Mouse (Mus musculus): ENCODE results near the gene Ntn5. TPM values are rescaled to one million over a fixed set of nuclear protein-coding genes. Genes with fewer than 3 reads are reported as not detected.

The Ntn5 gene
- total and polyA plus RNA-seq, 3 experiments: 0.08 to 0.57 TPM; not detected in 1

DNA sequence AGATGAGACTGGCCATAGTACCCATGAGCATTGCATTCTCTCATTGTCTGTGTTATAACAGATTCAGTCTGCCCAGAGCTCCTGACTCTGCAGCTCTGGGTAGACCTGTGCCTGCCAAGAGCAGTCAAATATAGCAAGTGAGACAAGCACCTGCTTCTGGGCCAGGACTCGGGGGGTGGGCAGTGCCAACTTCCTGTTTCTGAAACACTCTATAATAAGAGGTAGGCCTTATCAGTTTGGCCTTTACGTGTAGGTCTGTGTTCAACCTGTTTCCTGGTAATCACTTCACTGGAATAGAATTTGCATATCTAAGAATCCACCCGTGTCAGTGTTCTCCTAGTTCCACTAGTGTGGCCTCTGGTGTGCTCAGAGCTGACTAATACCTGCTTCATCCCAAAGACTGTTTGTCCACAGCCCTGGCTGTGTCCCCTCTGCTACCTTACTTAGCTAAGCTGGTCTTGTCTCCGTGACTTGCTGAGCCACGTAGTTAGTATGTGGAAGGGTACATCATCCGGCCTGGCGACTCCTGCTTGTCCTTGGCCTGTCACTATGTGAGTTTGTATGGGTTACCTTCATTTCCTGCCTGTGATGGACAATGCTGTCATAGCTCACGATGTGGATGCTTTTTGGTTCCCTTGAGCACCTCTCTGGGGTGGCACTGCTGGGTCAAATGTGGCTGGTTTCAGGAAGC lies 2.6 kb upstream of the Ntn5 start:
- Histone ChIP-seq H3K9ac (ENCODE audit: insufficient read depth, low read depth) (no peak overlapping the region), H3K4me1 (ENCODE audit: control insufficient read depth in 1 of 2, insufficient read depth in 2 of 2) (peaks cover 34 to 68% of the 10 kb centered on the region in 2 experiments), H3K79me2 (replicated peaks; ENCODE audit: control insufficient read depth, extremely low read depth, insufficient read depth, poor library complexity, severe bottlenecking) (no peaks in the 10 kb centered on the region), H3K27ac (ENCODE audit: insufficient read depth, low read depth) (peak overlapping the region; percentile 81), H3K27me3 (replicated peaks) (no peaks in the 10 kb centered on the region), H3K4me3 (replicated peaks in 1 of 3; ENCODE audit: low read depth in 2 of 3, low read length in 2 of 3, poor library complexity in 1 of 3) (peak overlapping the region in 1 of 3 experiments; percentile 28), H3K4me2 (ENCODE audit: insufficient read depth, low read depth, poor library complexity, severe bottlenecking) (no peak overlapping the region), H3K36me3 (replicated peaks in 1 of 2; ENCODE audit: control insufficient read depth in 1 of 2, insufficient read depth in 1 of 2, low read length in 1 of 2) (no peaks in the 10 kb centered on the region), H3K9me3 (replicated peaks; ENCODE audit: low read length) (no peaks in the 10 kb centered on the region)
- in situ Hi-C loops (cut with MboI; ENCODE audit: low pct_ligation_motif_present, low pct_unique_long_range_greater_than_20kb, low sequenced_read_pairs) (loop anchor here (5.0 to 10.0 kb wide), 3 partner anchors 44 to 216 kb away; partner anchors contain the start of genes Bax and Mamstr), dilution Hi-C loops (cut with MboI; ENCODE audit: extremely low pct_ligation_motif_present, extremely low pct_unique_long_range_greater_than_20kb, low sequenced_read_pairs) (no loop called here)
- DNase-seq (ENCODE audit: extremely low read depth): peak; percentile 72
- TF ChIP-seq POLR2A (IDR thresholded peaks at IDR 0.05; ENCODE audit: low read depth, low read length) (no peak), BHLHE40 (IDR thresholded peaks at IDR 0.05; ENCODE audit: low read depth, low read length) (peak; percentile 43; the same call in 1 of the 2 replicates), SIN3A (IDR thresholded peaks at IDR 0.05; ENCODE audit: low read length) (peak; percentile 45; the same call in 1 of the 2 replicates), ELF1 (IDR thresholded peaks at IDR 0.05; ENCODE audit: low read depth, low read length) (peak; percentile 58), MAFK (IDR thresholded peaks at IDR 0.05; ENCODE audit: insufficient replicate concordance, low read length) (no peak), TCF12 (IDR thresholded peaks at IDR 0.05; ENCODE audit: low read depth, low read length) (peak; percentile 61), MAX (IDR thresholded peaks at IDR 0.05; ENCODE audit: low read length) (peak; percentile 90), ETS1 (conservative IDR thresholded peaks at IDR 0.05; ENCODE audit: low read depth, low read length) (0 out of 2 replicates have a peak, but pooled peaks have one; percentile 29), PAX5 (IDR thresholded peaks at IDR 0.05; ENCODE audit: low read length) (no peak), MYC (IDR thresholded peaks at IDR 0.05; ENCODE audit: low read depth, low read length) (peak; percentile 62; the same call in 1 of the 2 replicates), HCFC1 (IDR thresholded peaks at IDR 0.05; ENCODE audit: low read depth, low read length) (0 out of 2 replicates have a peak, but pooled peaks have one; percentile 15), MAZ (IDR thresholded peaks at IDR 0.05; ENCODE audit: low read depth, low read length) (no peak; the same call in 1 of the 2 replicates), EP300 (IDR thresholded peaks at IDR 0.05; ENCODE audit: low read length) (peak; percentile 51; the same call in 1 of the 2 replicates), IRF4 (IDR thresholded peaks at IDR 0.05; ENCODE audit: low read depth, low read length) (peak; percentile 30; the same call in 1 of the 2 replicates), MXI1 (IDR thresholded peaks at IDR 0.05; ENCODE audit: low read depth, low read length) (peak; percentile 68; the same call in 1 of the 2 replicates), MEF2A (IDR thresholded peaks at IDR 0.05; ENCODE audit: borderline replicate concordance, low read depth, low read length) (peak; percentile 65; the same call in 1 of the 2 replicates), CHD1 (IDR thresholded peaks at IDR 0.05; ENCODE audit: low read depth, low read length) (0 out of 2 replicates have a peak, but pooled peaks have one; percentile 26), TBP (conservative IDR thresholded peaks at IDR 0.05; ENCODE audit: low read depth, low read length) (0 out of 2 replicates have a peak, but pooled peaks have one; percentile 15)

All from CH12.LX (cell line).